Mouse (Mus musculus) telencephalon, adult 2 months (tissue): ENCODE measurements at regions not wholly inside any gene's neighbourhood (a gene's known extent, or its start where the extent isn't known, plus 50 kb on each side); places are given as distances from the start of the nearest gene placed in this dataset.

Experiments
- DNase-seq: peaks from one replicate; pipeline ENCODE4 v3.0.0-alpha.2; 2011; ENCODE audit warnings: low read depth, low spot score

GRCm38 (mm10) chr3:63036691-63037090 lies 204.6 kb upstream of the Mme start:
- no peak for DNase-seq

GRCm38 (mm10) chr3:63070786-63071185 lies 170.6 kb upstream of the Mme start:
- no peak for DNase-seq

- DNase-seq, result no peak
These were observed 168.3 kb upstream of the Mme start for GRCm38 (mm10) chr3:63073051-63073450.

GRCm38 (mm10) chr3:63078181-63078580 lies 163.2 kb upstream of the Mme start:
- DNase-seq, result no peak

- DNase-seq, result no peak
These were observed 159.2 kb upstream of the Mme start for GRCm38 (mm10) chr3:63082161-63082560.

GRCm38 (mm10) chr3:63085426-63085825 lies 155.9 kb upstream of the Mme start:
- no peak for DNase-seq

GRCm38 (mm10) chr3:63092901-63093300 lies 148.4 kb upstream of the Mme start:
- no peak for DNase-seq

- no peak for DNase-seq
These were observed 126.1 kb upstream of the Mme start for GRCm38 (mm10) chr3:63115216-63115615.

- no peak for DNase-seq
These were observed 109.5 kb upstream of the Mme start for GRCm38 (mm10) chr3:63131883-63132282.

- no peak for DNase-seq
These were observed 103.8 kb upstream of the Mme start for GRCm38 (mm10) chr3:63137391-63138147.

GRCm38 (mm10) chr3:63146237-63146636 lies 95.1 kb upstream of the Mme start:
- DNase-seq, result no peak

GRCm38 (mm10) chr3:63182411-63183166 lies 58.7 kb upstream of the Mme start:
- no peak for DNase-seq

GRCm38 (mm10) chr3:63187836-63188440 lies 53.4 kb upstream of the Mme start:
- peak; percentile 9 for DNase-seq
